In genomic region chr15:80091121-80091955, GRCm38 (mm10) we compare ENCODE assay signal across 8 mouse cellular contexts. TPM values are rescaled to one million over a fixed set of nuclear protein-coding genes. Genes with fewer than 3 reads are reported as not detected.
DNase-seq lines count a peak whose midpoint lies in the region; ATAC-seq and TF ChIP-seq lines count a peak whose summit lies in the region.

Gene Syngr1, plus strand, starts transcription at chr15:80091334.
Gene Rpl3, minus strand, starts transcription at chr15:80091868.

- H3K4me3 ChIP-seq in MEL (ENCODE audit: control insufficient read depth in 1 of 2, insufficient read depth in 1 of 2, low read depth in 2 of 2, low read length in 2 of 2): peak within 1 kb of the TSS; percentile 89 to 91
- peak within 1 kb of the TSS; percentile 64 for H3K4me3 ChIP-seq in hindbrain, embryonic 11.5 days (ENCODE audit: low read depth, low read length)
- peak within 1 kb of the TSS; percentile 48 for H3K4me3 ChIP-seq in lung, postnatal 0 days (ENCODE audit: low read depth, low read length)

- TF ChIP-seq CTCF in MEL (IDR thresholded peaks at IDR 0.05 in 2 of 3, conservative IDR thresholded peaks at IDR 0.05 in 1 of 3; ENCODE audit: control insufficient read depth in 1 of 3, insufficient read depth in 1 of 3, low read depth in 2 of 3, low read length in 3 of 3, poor library complexity in 1 of 3, severe bottlenecking in 1 of 3): peak in 2 of 3 experiments; percentile 76 to 97; a peak in 5 of 6 replicates
- peak; percentile 74 for TF ChIP-seq CTCF in lung, postnatal 0 days (IDR thresholded peaks at IDR 0.05)

- peak; percentile 64 for ATAC-seq in hindbrain, embryonic 11.5 days (ENCODE audit: low FRiP score)
- peak; percentile 70 for ATAC-seq in lung, postnatal 0 days

- peaks cover 34% of the 10 kb centered on the region for H3K79me2 ChIP-seq in MEL (ENCODE audit: control insufficient read depth, insufficient read depth, low read length, poor library complexity)

- peak; percentile 9 for TF ChIP-seq RAD21 in MEL (IDR thresholded peaks at IDR 0.05; ENCODE audit: low read depth, low read length)

- WGBS in hindbrain, embryonic 11.5 days: 1% methylated on average over 62 of the region's 86 CpGs
- 2% methylated on average over 68 of the region's 86 CpGs for WGBS in lung, postnatal 0 days

- peak; percentile 68 to 71 for TF ChIP-seq POLR2A in MEL (IDR thresholded peaks at IDR 0.05; ENCODE audit: control insufficient read depth in 1 of 2, insufficient read depth in 1 of 2, low read depth in 1 of 2, low read length in 2 of 2, poor library complexity in 1 of 2)

- peak; percentile 89 for DNase-seq in MEL (ENCODE audit: low read depth, low spot score)
- DNase-seq in cerebellum, adult 9-10 months: peak; percentile 86
- DNase-seq in frontal cortex, adult 2 months (ENCODE audit: extremely low spot score in 1 of 2, low spot score in 1 of 2): peak in 1 of 2 experiments; percentile 89
- DNase-seq in hindbrain, embryonic 11.5 days (ENCODE audit: low spot score): peak; percentile 85
- peak; percentile 84 to 89 for DNase-seq in layer of hippocampus, postnatal 14 days (ENCODE audit: low spot score in 2 of 2)
- DNase-seq in lung, postnatal 0 days (ENCODE audit: low spot score): peak; percentile 60
- peak; percentile 50 for DNase-seq in ovary, postnatal 10 days (ENCODE audit: low spot score)
- peak; percentile 89 for DNase-seq in thymus, postnatal 0 days (ENCODE audit: low spot score)

- peak within 1 kb of the TSS; percentile 99 for H3K9ac ChIP-seq in MEL (ENCODE audit: control insufficient read depth, low read depth, low read length, poor library complexity, severe bottlenecking)
- H3K9ac ChIP-seq in hindbrain, embryonic 11.5 days (ENCODE audit: low read depth, low read length): peak within 1 kb of the TSS; percentile 71
- peak within 1 kb of the TSS; percentile 45 for H3K9ac ChIP-seq in lung, postnatal 0 days (replicated peaks; ENCODE audit: low read depth)

- H3K27ac ChIP-seq in MEL (ENCODE audit: control insufficient read depth, low read depth, low read length): peak within 1 kb of the TSS; percentile 81
- H3K27ac ChIP-seq in hindbrain, embryonic 11.5 days (ENCODE audit: low read depth, low read length): no peak within 1 kb of the TSS
- H3K27ac ChIP-seq in lung, postnatal 0 days (ENCODE audit: low read length): no peak within 1 kb of the TSS

- no peak for TF ChIP-seq EP300 in MEL (IDR thresholded peaks at IDR 0.05; ENCODE audit: low read depth in 1 of 2, low read length in 2 of 2)
- no peak for TF ChIP-seq EP300 in lung, postnatal 0 days (IDR thresholded peaks at IDR 0.05)

- H3K36me3 ChIP-seq in MEL (ENCODE audit: control insufficient read depth in 1 of 2, insufficient read depth in 2 of 2, low read length in 2 of 2): peaks cover 0 to 29% of the 10 kb centered on the region in 2 experiments; a peak in 2 of 4 replicates
- H3K36me3 ChIP-seq in hindbrain, embryonic 11.5 days (ENCODE audit: control insufficient read depth, insufficient read depth, low read length): no peaks in the 10 kb centered on the region
- H3K36me3 ChIP-seq in lung, postnatal 0 days (ENCODE audit: insufficient read depth, low read length): no peaks in the 10 kb centered on the region

- H3K27me3 ChIP-seq in MEL (ENCODE audit: control insufficient read depth in 1 of 2, insufficient read depth in 2 of 2, low read length in 2 of 2): no peaks in the 10 kb centered on the region
- H3K27me3 ChIP-seq in hindbrain, embryonic 11.5 days (ENCODE audit: control insufficient read depth, insufficient read depth, low read length): peaks cover 19% of the 10 kb centered on the region
- H3K27me3 ChIP-seq in lung, postnatal 0 days (replicated peaks; ENCODE audit: insufficient read depth, low read length): peaks cover 16% of the 10 kb centered on the region

- H3K4me2 ChIP-seq in hindbrain, embryonic 11.5 days (replicated peaks; ENCODE audit: low read depth, low read length): peak within 1 kb of the TSS; percentile 95
- peak within 1 kb of the TSS; percentile 70 for H3K4me2 ChIP-seq in lung, postnatal 0 days (replicated peaks; ENCODE audit: low read depth, low read length)

- peaks cover 17 to 37% of the 10 kb centered on the region in 2 experiments for H3K4me1 ChIP-seq in MEL (ENCODE audit: control insufficient read depth in 1 of 2, insufficient read depth in 2 of 2, low read length in 2 of 2)
- peaks cover 6% of the 10 kb centered on the region; the same call in 1 of the 2 replicates for H3K4me1 ChIP-seq in hindbrain, embryonic 11.5 days (replicated peaks; ENCODE audit: control insufficient read depth, insufficient read depth, low read length)
- no peaks in the 10 kb centered on the region for H3K4me1 ChIP-seq in lung, postnatal 0 days (ENCODE audit: insufficient read depth, low read depth, low read length)

- no peaks in the 10 kb centered on the region for H3K9me3 ChIP-seq in MEL (replicated peaks; ENCODE audit: insufficient read depth, low read length)
- H3K9me3 ChIP-seq in hindbrain, embryonic 11.5 days (ENCODE audit: control insufficient read depth, low read length): no peaks in the 10 kb centered on the region
- no peaks in the 10 kb centered on the region for H3K9me3 ChIP-seq in lung, postnatal 0 days (ENCODE audit: low read length)

TF ChIP-seq in MEL, 35 proteins besides CTCF, POLR2A, EP300 and RAD21:
- TF ChIP-seq MYB (IDR thresholded peaks at IDR 0.05; ENCODE audit: low read depth, low read length): no peak
- 0 out of 2 replicates have a peak, but pooled peaks have one; percentile 16 for TF ChIP-seq ETS1 (IDR thresholded peaks at IDR 0.05; ENCODE audit: low read depth, low read length)
- TF ChIP-seq ZC3H11A (IDR thresholded peaks at IDR 0.05; ENCODE audit: low read depth, low read length): no peak
- peak; percentile 38; the same call in 1 of the 2 replicates for TF ChIP-seq SIN3A (IDR thresholded peaks at IDR 0.05; ENCODE audit: low read length)
- peak; percentile 18; the same call in 1 of the 2 replicates for TF ChIP-seq SMC3 (IDR thresholded peaks at IDR 0.05; ENCODE audit: low read depth, low read length)
- TF ChIP-seq MAZ (IDR thresholded peaks at IDR 0.05; ENCODE audit: low read depth, low read length): peak; percentile 87; the same call in 1 of the 2 replicates
- TF ChIP-seq MAX (IDR thresholded peaks at IDR 0.05; ENCODE audit: low read length): 0 out of 2 replicates have a peak, but pooled peaks have one; percentile 10
- TF ChIP-seq CHD2 (IDR thresholded peaks at IDR 0.05; ENCODE audit: low read length): no peak
- TF ChIP-seq MEF2A (IDR thresholded peaks at IDR 0.05; ENCODE audit: extremely low read depth, insufficient replicate concordance, low read depth, low read length, poor library complexity, severe bottlenecking): no peak
- peak; percentile 50 for TF ChIP-seq HCFC1 (IDR thresholded peaks at IDR 0.05; ENCODE audit: low read depth, low read length)
- peak; percentile 48; the same call in 1 of the 2 replicates for TF ChIP-seq ZMIZ1 (IDR thresholded peaks at IDR 0.05; ENCODE audit: low read depth, low read length)
- peak; percentile 37; the same call in 1 of the 2 replicates for TF ChIP-seq TCF12 (IDR thresholded peaks at IDR 0.05; ENCODE audit: low read depth, low read length)
- peak; percentile 75 for TF ChIP-seq NRF1 (IDR thresholded peaks at IDR 0.05; ENCODE audit: insufficient read depth, low read depth, low read length, poor library complexity, severe bottlenecking)
- 0 out of 2 replicates have a peak, but pooled peaks have one; percentile 20 for TF ChIP-seq RCOR1 (IDR thresholded peaks at IDR 0.05; ENCODE audit: low read depth, low read length)
- peak; percentile 50 for TF ChIP-seq NELFE (IDR thresholded peaks at IDR 0.05; ENCODE audit: low read depth, low read length)
- TF ChIP-seq ZKSCAN1 (IDR thresholded peaks at IDR 0.05; ENCODE audit: low read depth, low read length): no peak
- peak; percentile 50; the same call in 1 of the 2 replicates for TF ChIP-seq USF1 (IDR thresholded peaks at IDR 0.05; ENCODE audit: low read depth, low read length)

RNA-seq across cellular contexts. Expression of gene Syngr1, which starts in this region (rescaled TPM):
- 93.7 and 105 TPM in 2 replicates for total RNA-seq in MEL (2012; rRNA removed)
- 100 to 1,000 TPM in 1 of 2 experiments, not detected in 1; 115 TPM for polyA plus RNA-seq in MEL (2012; ENCODE audit: insufficient read depth in 1 of 2, insufficient read length in 2 of 2, low read depth in 1 of 2, low replicate concordance in 2 of 2, missing spikeins in 1 of 2)
- 288 and 302 TPM in 2 replicates for polyA plus RNA-seq in frontal cortex, adult 2 months (2012; rRNA removed)
- polyA plus RNA-seq in hindbrain, embryonic 11.5 days (2014; fragmentation: Nextera tagmentation; extraction: Ambion mirVana): 7.3 and 8.9 TPM in 2 replicates
- 100 to 1,000 TPM; 462 to 472 TPM for total RNA-seq in layer of hippocampus, postnatal 14 days (2021)
- 34.4 and 35.3 TPM in 2 replicates for polyA plus RNA-seq in lung, postnatal 0 days (2015; fragmentation: Nextera tagmentation; extraction: Ambion mirVana)
- 74.1 and 74.5 TPM in 2 replicates for polyA plus RNA-seq in thymus, postnatal 0 days (2015; fragmentation: Nextera tagmentation; extraction: Ambion mirVana)

RNA-seq across cellular contexts. Expression of gene Rpl3, which starts in this region (rescaled TPM):
- 1,686 and 1,722 TPM in 2 replicates for total RNA-seq in MEL (2012; rRNA removed)
- polyA plus RNA-seq in MEL (2012; ENCODE audit: insufficient read depth in 1 of 2, insufficient read length in 2 of 2, low read depth in 1 of 2, low replicate concordance in 2 of 2, missing spikeins in 1 of 2): 1,000 to 10,000 TPM in 1 of 2 experiments, 100 to 1,000 TPM in 1; 543 to 1,096 TPM
- 629 and 778 TPM in 2 replicates for polyA plus RNA-seq in frontal cortex, adult 2 months (2012; rRNA removed)
- polyA plus RNA-seq in hindbrain, embryonic 11.5 days (2014; fragmentation: Nextera tagmentation; extraction: Ambion mirVana): 1,014 and 1,045 TPM in 2 replicates
- 100 to 1,000 TPM; 460 to 491 TPM for total RNA-seq in layer of hippocampus, postnatal 14 days (2021)
- polyA plus RNA-seq in lung, postnatal 0 days (2015; fragmentation: Nextera tagmentation; extraction: Ambion mirVana): 554 and 577 TPM in 2 replicates
- polyA plus RNA-seq in thymus, postnatal 0 days (2015; fragmentation: Nextera tagmentation; extraction: Ambion mirVana): 1,085 and 1,101 TPM in 2 replicates

Comparison
In these comparisons a context has a peak if more than half of its experiments do, and no peak if none do; other contexts are left out.
1. H3K9ac ChIP-seq: peak in every context shown above with its lines; median percentile 99 in MEL; 71 in hindbrain, embryonic 11.5 days; 45 in lung, postnatal 0 days.